Mouse (Mus musculus) liver, embryonic 15.5 days (tissue): ENCODE results near the gene C130060K24Rik. TPM values are rescaled to one million over a fixed set of nuclear protein-coding genes. Genes with fewer than 3 reads are reported as not detected.

ENCODE experiments used
- ATAC-seq: fragments of 200-750 bp; cut with Nextera tagmentation; 2 replicates; pipeline ENCODE4 v1.8.0; 2017; ENCODE audit warnings: moderate number of reproducible peaks, mild to moderate bottlenecking, moderate library complexity; ENCODE audit not compliant: insufficient read depth
- H3K27ac ChIP-seq: fragments of 300-500 bp; sonication (generic); replicated peaks from 2 replicates; pipeline ENCODE4 v1.5.1; 2015; ENCODE audit warnings: mild to moderate bottlenecking, inconsistent platforms
- H3K27me3 ChIP-seq: fragments of 300-500 bp; sonication (generic); 2 replicates; pipeline ENCODE4 v1.6.1; 2015; ENCODE audit warnings: mild to moderate bottlenecking, inconsistent platforms
- H3K36me3 ChIP-seq: fragments of 300-500 bp; sonication (generic); replicated peaks from 2 replicates; pipeline ENCODE4 v1.6.1; 2015; ENCODE audit warnings: moderate library complexity, mild to moderate bottlenecking, inconsistent platforms
- H3K4me1 ChIP-seq: fragments of 300-500 bp; sonication (generic); replicated peaks from 2 replicates; pipeline ENCODE4 v1.6.1; 2015; ENCODE audit warnings: inconsistent platforms
- H3K4me2 ChIP-seq: fragments of 300-500 bp; sonication (generic); 2 replicates; pipeline ENCODE4 v1.6.1; 2015; ENCODE audit warnings: moderate library complexity, mild to moderate bottlenecking, inconsistent platforms
- H3K4me3 ChIP-seq: fragments of 300-500 bp; sonication (generic); replicated peaks from 2 replicates; pipeline ENCODE4 v1.5.1; 2015; ENCODE audit warnings: mild to moderate bottlenecking, inconsistent platforms
- H3K9ac ChIP-seq: fragments of 300-500 bp; sonication (generic); 2 replicates; pipeline ENCODE4 v1.6.1; 2015; ENCODE audit warnings: moderate library complexity, mild to moderate bottlenecking, inconsistent platforms
- H3K9me3 ChIP-seq: fragments of 300-500 bp; sonication (generic); replicated peaks from 2 replicates; pipeline ENCODE4 v1.6.1; 2016; ENCODE audit warnings: inconsistent platforms
- WGBS: fragments of 180-500 bp; shearing (Covaris S2); methylation state at CpG from one replicate; pipeline ENCODE4 v1.1.7; 2015; ENCODE audit warnings: mixed read lengths; ENCODE audit not compliant: insufficient replicate concordance; 5-methylcytosine and 5-hydroxymethylcytosine counted together
- polyA plus RNA-seq: library from polyadenylated mRNA; unstranded; fragments of >200 nt; fragmentation: Nextera tagmentation; extraction: Ambion mirVana; gene quantifications from 2 replicates; pipeline ENCODE4 v1.2.1, GENCODE M21; 2015

Gene C130060K24Rik
- polyA plus RNA-seq, 1 experiment from 2014 or later = not detected

- Histone ChIP-seq H3K36me3 (no peaks in the 10 kb centered on the region), H3K4me3 (no peak overlapping the region), H3K4me1 (no peaks in the 10 kb centered on the region), H3K9ac (no peak overlapping the region), H3K27me3 (no peaks in the 10 kb centered on the region), H3K27ac (no peak overlapping the region), H3K9me3 (no peaks in the 10 kb centered on the region), H3K4me2 (no peak overlapping the region)
- no peak for ATAC-seq
- WGBS = 45% methylated on average over 1 of the region's 1 CpGs
Observed at GRCm38 (mm10) chr6:65465294-65465693, 84.4 kb downstream of the C130060K24Rik start.

GRCm38 (mm10) chr6:65470320-65470719, 89.4 kb downstream of the C130060K24Rik start:
- Histone ChIP-seq H3K27ac (no peak overlapping the region), H3K9me3 (no peaks in the 10 kb centered on the region), H3K4me2 (no peak overlapping the region), H3K36me3 (no peaks in the 10 kb centered on the region), H3K4me3 (no peak overlapping the region), H3K27me3 (no peaks in the 10 kb centered on the region), H3K9ac (no peak overlapping the region), H3K4me1 (no peaks in the 10 kb centered on the region)
- WGBS = 65% methylated on average over 5 of the region's 5 CpGs
- ATAC-seq = no peak

- ATAC-seq = no peak
- WGBS = 72% methylated on average over 7 of the region's 7 CpGs
- no peak overlapping the region for H3K27ac ChIP-seq
- no peaks in the 10 kb centered on the region for H3K27me3 ChIP-seq
- no peaks in the 10 kb centered on the region for H3K9me3 ChIP-seq
- no peak overlapping the region for H3K9ac ChIP-seq
- H3K36me3 ChIP-seq = no peaks in the 10 kb centered on the region
- H3K4me2 ChIP-seq = no peak overlapping the region
- no peaks in the 10 kb centered on the region for H3K4me1 ChIP-seq
- H3K4me3 ChIP-seq = no peak overlapping the region
Observed at GRCm38 (mm10) chr6:65472455-65472854, 91.5 kb downstream of the C130060K24Rik start.

GRCm38 (mm10) chr6:65498786-65499185, 117.9 kb downstream of the C130060K24Rik start:
- Histone ChIP-seq H3K4me1 (no peaks in the 10 kb centered on the region), H3K36me3 (no peaks in the 10 kb centered on the region), H3K27me3 (no peaks in the 10 kb centered on the region), H3K4me2 (no peak overlapping the region), H3K9ac (no peak overlapping the region), H3K27ac (no peak overlapping the region), H3K9me3 (no peaks in the 10 kb centered on the region), H3K4me3 (no peak overlapping the region)
- ATAC-seq = no peak

Other genes with a start within 250 kb of the C130060K24Rik start
- gene Hpgds, start 236.2 kb upstream of the C130060K24Rik start, polyA plus RNA-seq = 2.8 and 4.4 TPM in 2 replicates
- not detected in 2 replicates for gene Tnip3, start 144.2 kb downstream of the C130060K24Rik start, polyA plus RNA-seq